Mouse (Mus musculus): ENCODE measurements around the gene Cdh3.
A peak's percentile ranks its signal among the peaks of the same experiment; 100 is the strongest.

The Cdh3 gene

GRCm38 (mm10) chr8:106510365-106510975 is at the start of gene Cdh3:
Gene Cdh3, plus strand, starts transcription at chr8:106510891.
- H3K27me3 ChIP-seq (ENCODE audit: control insufficient read depth, insufficient read depth, low read length, poor library complexity, severe bottlenecking), result 0 out of 2 replicates have a peak, but pooled peaks cover 1% of the 10 kb centered on the region
- H3K36me3 ChIP-seq (ENCODE audit: control insufficient read depth, insufficient read depth, low read length, poor library complexity, severe bottlenecking), result no peaks in the 10 kb centered on the region
- DNase-seq (ENCODE audit: low read depth, low spot score), result peak; percentile 3

GRCm38 (mm10) chr8:106462131-106462530 is 48.6 kb upstream of the Cdh3 start:
- Histone ChIP-seq H3K36me3 (ENCODE audit: control insufficient read depth, insufficient read depth, low read length, poor library complexity, severe bottlenecking) (no peaks in the 10 kb centered on the region), H3K27me3 (ENCODE audit: control insufficient read depth, insufficient read depth, low read length, poor library complexity, severe bottlenecking) (no peaks in the 10 kb centered on the region)
- no peak for DNase-seq (ENCODE audit: low read depth, low spot score)

DNA sequence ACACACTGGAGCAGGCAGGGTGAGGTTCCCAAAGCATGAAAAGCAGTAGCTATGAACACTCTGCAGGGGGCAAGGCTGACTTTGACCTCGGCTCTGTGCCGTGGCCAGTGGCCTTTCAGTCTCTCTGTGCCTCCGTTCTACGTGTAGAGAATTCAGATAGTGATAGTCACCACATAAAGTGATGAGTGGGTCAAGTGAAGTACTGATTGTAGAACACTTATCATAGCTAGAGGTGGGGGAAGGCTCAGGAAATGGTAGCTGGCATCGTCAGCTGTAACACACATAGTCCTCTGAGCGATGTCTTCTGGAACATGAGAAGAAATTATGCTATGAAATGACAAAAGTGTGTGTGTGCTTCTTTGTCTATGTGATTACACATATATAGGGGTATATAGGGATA is 46.9 kb upstream of the Cdh3 start:
- Histone ChIP-seq H3K27me3 (ENCODE audit: control insufficient read depth, insufficient read depth, low read length, poor library complexity, severe bottlenecking) (no peaks in the 10 kb centered on the region), H3K36me3 (ENCODE audit: control insufficient read depth, insufficient read depth, low read length, poor library complexity, severe bottlenecking) (no peaks in the 10 kb centered on the region)
- no peak for DNase-seq (ENCODE audit: low read depth, low spot score)

- Histone ChIP-seq H3K27me3 (ENCODE audit: control insufficient read depth, insufficient read depth, low read length, poor library complexity, severe bottlenecking) (no peaks in the 10 kb centered on the region), H3K36me3 (ENCODE audit: control insufficient read depth, insufficient read depth, low read length, poor library complexity, severe bottlenecking) (no peaks in the 10 kb centered on the region)
- no peak for DNase-seq (ENCODE audit: low read depth, low spot score)
Measured at GRCm38 (mm10) chr8:106469485-106469884, 41.2 kb upstream of the Cdh3 start.

DNA sequence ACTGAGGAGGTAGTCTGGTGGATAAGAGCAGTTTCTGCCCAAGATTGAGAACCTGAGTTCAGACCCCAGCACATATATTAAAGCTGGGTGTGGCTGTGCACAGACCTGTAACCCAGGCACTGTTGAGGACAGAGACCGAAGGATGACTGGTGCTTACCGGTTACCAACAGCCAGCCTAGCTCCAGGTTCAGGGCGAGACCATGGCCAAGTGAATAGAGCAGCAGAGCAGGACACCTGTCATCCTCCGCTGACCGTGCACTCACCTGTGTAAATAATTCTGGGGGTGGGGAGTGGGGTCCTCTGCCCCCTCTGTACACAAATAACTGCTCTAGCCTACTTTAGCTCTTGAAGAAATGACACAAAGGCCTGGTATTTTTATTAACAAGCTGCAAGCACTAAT is 36.7 kb upstream of the Cdh3 start:
- H3K27me3 ChIP-seq (ENCODE audit: control insufficient read depth, insufficient read depth, low read length, poor library complexity, severe bottlenecking), result no peaks in the 10 kb centered on the region
- DNase-seq (ENCODE audit: low read depth, low spot score), result no peak
- H3K36me3 ChIP-seq (ENCODE audit: control insufficient read depth, insufficient read depth, low read length, poor library complexity, severe bottlenecking), result no peaks in the 10 kb centered on the region

DNA sequence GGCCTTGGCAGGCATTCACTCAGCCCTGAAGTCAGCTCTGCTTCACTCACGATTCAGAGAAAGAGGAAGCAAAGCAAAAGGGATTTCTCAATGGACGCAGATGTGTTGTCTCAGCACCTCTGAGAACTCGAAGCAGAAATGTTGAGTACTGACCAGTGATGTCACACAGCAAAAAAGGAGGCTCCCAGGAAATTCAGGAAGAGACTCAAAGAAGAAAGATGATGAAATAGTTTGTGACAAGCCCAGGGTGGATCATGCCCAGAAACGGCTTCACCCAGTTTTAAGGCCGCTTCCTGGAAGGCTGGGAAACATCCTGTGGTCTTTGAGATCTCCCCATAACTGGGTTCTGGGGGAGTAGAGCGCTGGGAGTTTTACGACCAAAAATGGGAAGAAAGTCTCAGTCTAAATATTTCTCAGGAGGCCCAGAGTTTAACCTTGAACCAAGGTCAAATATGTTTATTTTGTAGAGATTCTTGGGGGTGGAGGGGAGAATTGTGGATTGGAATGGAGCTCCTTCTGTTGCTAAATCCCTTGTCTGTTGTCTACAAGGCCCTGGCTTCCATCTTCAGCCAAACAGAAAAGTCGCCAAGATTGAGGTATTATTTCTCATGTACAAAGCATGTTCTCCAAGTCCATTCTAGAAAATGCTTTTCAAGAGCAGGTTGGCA is 10.5 kb upstream of the Cdh3 start, which contains the start of gene 6030452D12Rik:
Gene 6030452D12Rik, plus strand, starts transcription at position 505 of the 668 bp plus-strand sequence.
- no peaks in the 10 kb centered on the region for H3K36me3 ChIP-seq (ENCODE audit: control insufficient read depth, insufficient read depth, low read length, poor library complexity, severe bottlenecking)
- H3K27me3 ChIP-seq (ENCODE audit: control insufficient read depth, insufficient read depth, low read length, poor library complexity, severe bottlenecking), result no peaks in the 10 kb centered on the region; the same call in 1 of the 2 replicates
- DNase-seq (ENCODE audit: low read depth, low spot score), result no peak

GRCm38 (mm10) chr8:106504241-106504640 is 6.5 kb upstream of the Cdh3 start:
- no peaks in the 10 kb centered on the region for H3K36me3 ChIP-seq (ENCODE audit: control insufficient read depth, insufficient read depth, low read length, poor library complexity, severe bottlenecking)
- no peak for DNase-seq (ENCODE audit: low read depth, low spot score)
- no peaks in the 10 kb centered on the region; the same call in 1 of the 2 replicates for H3K27me3 ChIP-seq (ENCODE audit: control insufficient read depth, insufficient read depth, low read length, poor library complexity, severe bottlenecking)

DNA sequence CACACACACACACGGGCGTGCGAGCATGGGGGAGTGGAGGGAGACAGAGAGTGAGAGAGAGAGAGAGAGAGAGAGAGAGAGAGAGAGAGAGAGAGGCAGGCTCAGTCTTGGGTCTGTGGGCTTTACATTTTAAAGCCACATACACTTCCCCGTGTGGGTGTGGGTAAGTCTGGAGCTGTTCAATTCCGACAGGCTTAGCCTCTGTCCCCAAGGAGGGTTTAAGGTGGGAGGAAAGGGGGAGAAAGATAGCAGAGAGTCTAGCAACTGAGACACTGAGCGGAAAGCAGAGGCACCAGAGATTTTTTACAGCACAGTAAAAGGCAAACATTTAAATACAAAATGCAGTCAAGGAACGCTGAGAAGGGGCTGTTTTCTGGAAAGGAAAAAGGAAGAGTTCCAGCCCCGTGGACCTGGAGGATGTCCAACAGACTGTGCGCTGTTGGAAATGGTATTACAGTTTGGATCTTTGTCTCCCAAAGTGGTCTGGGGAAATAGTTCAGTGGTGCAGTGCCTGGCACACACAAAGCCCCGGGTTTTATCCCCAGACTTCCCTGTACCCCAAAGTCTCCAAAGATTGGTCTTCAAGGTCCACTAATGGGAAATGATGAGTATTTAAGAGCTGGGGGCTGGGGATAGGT is 5.2 kb upstream of the Cdh3 start:
- H3K36me3 ChIP-seq (ENCODE audit: control insufficient read depth, insufficient read depth, low read length, poor library complexity, severe bottlenecking), result no peaks in the 10 kb centered on the region
- peaks cover 1% of the 10 kb centered on the region; the same call in 1 of the 2 replicates for H3K27me3 ChIP-seq (ENCODE audit: control insufficient read depth, insufficient read depth, low read length, poor library complexity, severe bottlenecking)
- no peak for DNase-seq (ENCODE audit: low read depth, low spot score)

DNA sequence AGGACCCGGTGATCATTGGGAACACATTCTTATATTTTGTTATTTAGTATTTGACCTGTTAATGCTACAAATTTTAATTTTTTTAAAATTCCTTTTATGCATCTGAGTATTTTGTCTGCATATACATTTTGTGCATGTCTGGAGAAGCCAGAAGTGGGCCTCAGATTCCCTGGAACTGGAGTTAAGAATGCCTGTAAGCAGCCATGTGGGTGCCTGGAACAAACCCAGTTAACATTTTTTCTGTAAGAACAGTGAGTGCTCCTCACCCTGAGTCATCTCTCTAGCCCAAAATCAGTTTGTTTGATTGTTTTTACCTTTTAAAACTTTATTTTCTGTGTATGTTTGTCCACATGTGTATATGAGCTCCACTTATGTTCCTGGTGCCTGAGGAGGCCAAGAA is 4.6 kb upstream of the Cdh3 start:
- H3K36me3 ChIP-seq (ENCODE audit: control insufficient read depth, insufficient read depth, low read length, poor library complexity, severe bottlenecking), result no peaks in the 10 kb centered on the region
- DNase-seq (ENCODE audit: low read depth, low spot score), result no peak
- H3K27me3 ChIP-seq (ENCODE audit: control insufficient read depth, insufficient read depth, low read length, poor library complexity, severe bottlenecking), result peaks cover 1% of the 10 kb centered on the region; the same call in 1 of the 2 replicates

GRCm38 (mm10) chr8:106507761-106508331 is 2.8 kb upstream of the Cdh3 start:
- no peak for DNase-seq (ENCODE audit: low read depth, low spot score)
- Histone ChIP-seq H3K27me3 (ENCODE audit: control insufficient read depth, insufficient read depth, low read length, poor library complexity, severe bottlenecking) (peaks cover 1% of the 10 kb centered on the region; the same call in 1 of the 2 replicates), H3K36me3 (ENCODE audit: control insufficient read depth, insufficient read depth, low read length, poor library complexity, severe bottlenecking) (no peaks in the 10 kb centered on the region)

GRCm38 (mm10) chr8:106508456-106508855 is 2.2 kb upstream of the Cdh3 start:
- DNase-seq (ENCODE audit: low read depth, low spot score), result no peak
- no peaks in the 10 kb centered on the region for H3K36me3 ChIP-seq (ENCODE audit: control insufficient read depth, insufficient read depth, low read length, poor library complexity, severe bottlenecking)
- peaks cover 1% of the 10 kb centered on the region; the same call in 1 of the 2 replicates for H3K27me3 ChIP-seq (ENCODE audit: control insufficient read depth, insufficient read depth, low read length, poor library complexity, severe bottlenecking)

- DNase-seq (ENCODE audit: low read depth, low spot score), result no peak
- no peaks in the 10 kb centered on the region for H3K36me3 ChIP-seq (ENCODE audit: control insufficient read depth, insufficient read depth, low read length, poor library complexity, severe bottlenecking)
- peaks cover 1% of the 10 kb centered on the region; the same call in 1 of the 2 replicates for H3K27me3 ChIP-seq (ENCODE audit: control insufficient read depth, insufficient read depth, low read length, poor library complexity, severe bottlenecking)
Measured at GRCm38 (mm10) chr8:106509079-106509780, 1.5 kb upstream of the Cdh3 start.

DNA sequence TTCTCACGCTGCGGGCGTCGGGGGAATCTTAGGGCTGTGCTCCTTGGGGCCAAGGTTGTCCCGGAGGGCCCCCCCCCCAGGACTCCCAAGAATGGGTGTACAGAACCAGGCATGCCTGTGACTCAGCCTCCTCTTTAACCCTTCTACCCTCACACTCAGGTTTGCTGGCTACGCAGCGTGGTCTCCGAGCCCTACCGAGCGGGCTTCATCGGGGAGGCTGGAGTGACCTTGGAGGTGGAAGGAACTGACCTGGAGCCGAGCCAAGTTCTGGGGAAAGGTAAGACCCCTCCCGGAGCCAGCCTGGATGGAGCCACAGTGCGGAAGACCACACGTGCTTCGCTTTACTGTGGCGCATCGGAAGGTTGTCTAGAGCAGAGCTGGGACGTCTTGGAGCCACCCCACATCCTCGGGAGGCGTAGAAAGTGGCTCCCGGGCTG is 392 bp downstream of the Cdh3 start:
- no peak for DNase-seq (ENCODE audit: low read depth, low spot score)
- Histone ChIP-seq H3K36me3 (ENCODE audit: control insufficient read depth, insufficient read depth, low read length, poor library complexity, severe bottlenecking) (no peaks in the 10 kb centered on the region), H3K27me3 (ENCODE audit: control insufficient read depth, insufficient read depth, low read length, poor library complexity, severe bottlenecking) (0 out of 2 replicates have a peak, but pooled peaks cover 1% of the 10 kb centered on the region)

DNA sequence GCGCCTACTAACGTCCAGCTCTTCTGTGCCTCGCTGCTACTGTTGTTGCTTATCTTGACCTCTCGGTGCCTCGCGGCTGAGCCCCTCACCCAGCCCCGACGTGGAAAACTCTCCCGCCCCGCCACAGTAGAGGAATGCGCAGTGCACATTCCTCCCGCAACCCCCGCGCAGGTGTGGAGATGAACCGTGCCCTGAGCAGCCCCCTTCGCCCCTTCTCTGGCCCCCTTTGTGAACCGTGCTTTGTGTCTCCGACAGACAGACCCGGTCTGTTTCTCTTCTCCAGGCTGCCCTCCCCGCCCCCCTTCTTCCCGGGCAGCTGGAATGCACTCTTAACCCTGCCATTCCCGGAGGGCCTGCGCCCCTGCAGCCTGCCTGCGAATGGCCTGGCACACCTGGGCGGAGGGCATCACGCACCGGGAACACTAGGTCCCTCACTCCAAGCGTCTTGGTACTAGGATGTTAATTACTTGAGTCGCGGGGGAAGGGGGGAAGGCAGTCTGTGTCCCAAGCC is 895 bp downstream of the Cdh3 start:
- H3K27me3 ChIP-seq (ENCODE audit: control insufficient read depth, insufficient read depth, low read length, poor library complexity, severe bottlenecking), result 0 out of 2 replicates have a peak, but pooled peaks cover 1% of the 10 kb centered on the region
- no peaks in the 10 kb centered on the region for H3K36me3 ChIP-seq (ENCODE audit: control insufficient read depth, insufficient read depth, low read length, poor library complexity, severe bottlenecking)
- no peak for DNase-seq (ENCODE audit: low read depth, low spot score)

Data from splenic B cell, adult 2 months (primary cell).